Mouse (Mus musculus): ENCODE measurements around the gene Arl6ip5.

Arl6ip5 gene

GRCm38 (mm10) chr6:97275760-97276159, 65.3 kb downstream of the Arl6ip5 start:
- no peak for DNase-seq

GRCm38 (mm10) chr6:97276366-97276765, 65.9 kb downstream of the Arl6ip5 start:
- DNase-seq: no peak

DNA sequence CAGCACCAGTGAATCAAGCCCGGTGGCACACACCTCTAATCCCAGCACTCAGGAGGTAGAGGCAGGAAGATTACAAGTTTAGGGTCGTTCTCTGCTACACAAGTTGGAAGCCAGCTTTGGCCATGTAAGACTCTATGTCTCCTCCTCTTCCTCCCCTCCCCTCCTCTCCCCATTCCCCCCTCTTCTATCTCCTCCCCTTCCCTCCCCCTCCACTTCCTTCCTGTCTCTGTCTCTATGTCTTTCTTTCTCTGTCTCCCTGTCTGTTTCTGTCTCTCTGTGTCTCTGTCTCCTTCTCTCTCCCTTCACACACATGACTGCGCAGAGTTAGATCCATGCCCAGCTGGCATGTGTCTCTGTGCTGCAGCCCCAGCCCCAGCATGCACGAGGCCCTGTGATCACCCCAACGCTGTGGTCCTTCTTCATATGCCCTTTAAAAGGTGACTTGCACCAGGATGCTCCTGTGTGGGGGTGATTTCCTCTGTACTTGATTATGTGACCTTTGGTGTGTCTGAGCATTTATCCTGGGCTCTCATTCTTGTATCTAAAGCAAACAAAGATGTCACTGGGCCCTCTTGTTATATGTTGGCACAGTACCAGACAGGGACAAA, 66.5 kb downstream of the Arl6ip5 start:
- no peak for DNase-seq

DNA sequence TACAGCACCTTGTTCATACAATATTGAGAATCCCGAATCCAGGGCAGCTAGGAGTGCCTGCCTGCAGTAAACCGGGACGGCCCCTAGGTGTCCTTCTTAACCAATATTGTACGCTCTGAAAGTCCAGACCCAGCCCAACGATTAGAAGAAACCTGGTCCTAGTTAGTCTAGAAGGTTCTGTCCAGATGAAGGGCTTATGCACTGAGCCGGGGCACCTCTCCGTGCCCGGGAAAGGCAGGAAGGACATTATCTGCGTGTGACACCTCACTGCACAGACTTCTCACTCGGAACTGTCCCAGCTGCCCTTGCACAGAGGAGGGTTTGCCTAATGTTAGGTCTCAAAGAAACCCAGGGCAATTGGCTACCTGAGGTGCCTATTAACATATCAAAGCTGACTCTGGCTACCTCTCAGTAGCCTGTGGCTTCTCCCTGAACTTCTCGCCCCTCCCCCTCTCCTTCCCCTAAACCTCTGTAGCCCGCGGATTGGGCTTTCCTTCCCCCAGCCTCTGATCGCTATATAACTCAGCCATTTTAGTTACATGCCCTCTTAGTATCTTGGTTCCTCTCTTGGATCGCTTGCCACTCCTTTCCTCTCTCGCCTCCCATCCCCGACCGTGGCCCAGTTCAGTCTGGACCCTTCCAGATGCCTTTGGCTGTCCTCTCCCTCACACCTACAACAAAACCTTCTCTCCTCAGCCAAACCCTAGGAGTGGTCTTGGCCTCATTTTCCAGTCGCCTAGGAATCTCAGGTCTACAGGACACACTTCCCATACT, 67.7 kb downstream of the Arl6ip5 start:
- DNase-seq: peak; percentile 67 to 85

- DNase-seq: no peak
These were observed 68.4 kb downstream of the Arl6ip5 start for GRCm38 (mm10) chr6:97278878-97279277.
